17 mouse cellular contexts compared by ENCODE assay signal in genomic region chr4:104891708-104892107, GRCm38 (mm10). TPM values are rescaled to one million over a fixed set of nuclear protein-coding genes. Genes with fewer than 3 reads are reported as not detected.
DNase-seq lines count a peak whose midpoint lies in the region.
"Had no signal": no experiment of that assay in that cellular context is flagged by ENCODE, and none has a peak within 500 bp of the region (broad histone marks: within the 10 kb centered on the region; RNA-seq: fewer than 3 reads in every experiment).

No protein-coding gene starts in this region.

- peak; percentile 31 for DNase-seq in cerebellum, adult 9-10 months
- DNase-seq in cerebellum, postnatal 4 days (ENCODE audit: low spot score in 2 of 2): no peak
- peak; percentile 29 for DNase-seq in ovary, postnatal 36 days (ENCODE audit: low spot score)
- no peak for DNase-seq in ovary, adult 18-20 months (ENCODE audit: low spot score)
- peak; percentile 9 to 27 for DNase-seq in heart, postnatal 36 days
- DNase-seq in embryo, embryonic 9.5 days (ENCODE audit: extremely low spot score): no peak
- no peak for DNase-seq in thymus, postnatal 0 days (ENCODE audit: low spot score)
- no peak for DNase-seq in thymus, postnatal 25 days
- DNase-seq: adrenal gland, adult 2 months; layer of hippocampus, adult 9-11 months had no signal

- intact Hi-C loops in heart, postnatal 36 days (cut with DNase I): loop anchor here (5.0 kb wide), 1 partner anchor 684 kb away; no protein-coding TSS in a partner anchor

RNA-seq across cellular contexts. Expression of gene C8a, which starts 15.5 kb away (rescaled TPM):
- not detected for total RNA-seq in heart, postnatal 36 days (2021)
- 0.18 TPM in 1 of 2 replicates, not detected in the other for polyA plus RNA-seq in thymus, postnatal 0 days (2015; fragmentation: Nextera tagmentation; extraction: Ambion mirVana)
- total RNA-seq: gastrocnemius, adult 8-10 months; hindbrain, postnatal 0 days had no signal
- polyA plus RNA-seq: adrenal gland, adult 2 months; limb, embryonic 13.5 days; lung, postnatal 0 days; midbrain, embryonic 13.5 days; neural tube, embryonic 13.5 days; stomach, embryonic 14.5 days had no signal

RNA-seq across cellular contexts. Expression of gene Fyb2, which starts 21.5 kb away (rescaled TPM):
- total RNA-seq in heart, postnatal 36 days (2021): not detected
- polyA plus RNA-seq in thymus, postnatal 0 days (2015; fragmentation: Nextera tagmentation; extraction: Ambion mirVana): 1.1 and 1.2 TPM in 2 replicates
- polyA plus RNA-seq: adrenal gland, adult 2 months; stomach, embryonic 14.5 days had no signal

RNA-seq across cellular contexts. Expression of gene Gm17662, which starts 34.6 kb away (rescaled TPM):
- not detected for total RNA-seq in heart, postnatal 36 days (2021)
- not detected in 2 replicates for polyA plus RNA-seq in thymus, postnatal 0 days (2015; fragmentation: Nextera tagmentation; extraction: Ambion mirVana)
- total RNA-seq: adrenal gland, adult 2 months; gastrocnemius, adult 8-10 months; hindbrain, postnatal 0 days had no signal
- polyA plus RNA-seq: adrenal gland, adult 2 months; hindbrain, postnatal 0 days; limb, embryonic 13.5 days; lung, postnatal 0 days; midbrain, embryonic 13.5 days; neural tube, embryonic 13.5 days; stomach, embryonic 14.5 days had no signal

Comparison
In these comparisons a context has a peak if more than half of its experiments do, and no peak if none do; other contexts are left out.
1. DNase-seq: peak in cerebellum, adult 9-10 months (single experiment), ovary, postnatal 36 days (single experiment) and heart, postnatal 36 days (2 of 2); none in cerebellum, postnatal 4 days (0 of 2), ovary, adult 18-20 months (single experiment), embryo, embryonic 9.5 days (single experiment), thymus, postnatal 0 days (single experiment) and thymus, postnatal 25 days (single experiment).